Mouse (Mus musculus): ENCODE data around the gene Cachd1. TPM values are rescaled to one million over a fixed set of nuclear protein-coding genes. Genes with fewer than 3 reads are reported as not detected.

Cachd1 gene
- polyA plus RNA-seq, 1 experiment from 2014 or later = 10.5 TPM

- no peak overlapping the region for H3K27ac ChIP-seq (ENCODE audit: low read length)
- no peak overlapping the region for H3K9ac ChIP-seq (ENCODE audit: low read length)
- no peak overlapping the region for H3K4me3 ChIP-seq (ENCODE audit: low read length)
- no peak for ATAC-seq (ENCODE audit: low read depth)
- no peaks in the 10 kb centered on the region for H3K36me3 ChIP-seq (ENCODE audit: control insufficient read depth, insufficient read depth, low read length)
- 90% methylated on average over 5 of the region's 5 CpGs for WGBS
- no peaks in the 10 kb centered on the region for H3K27me3 ChIP-seq (ENCODE audit: control insufficient read depth, insufficient read depth, low read depth, low read length)
- peaks cover 4% of the 10 kb centered on the region; the same call in 1 of the 2 replicates for H3K4me1 ChIP-seq (replicated peaks; ENCODE audit: control insufficient read depth, insufficient read depth, low read length)
- no peak overlapping the region for H3K4me2 ChIP-seq (ENCODE audit: low read depth, low read length)
- H3K9me3 ChIP-seq (ENCODE audit: control insufficient read depth, low read length) = no peaks in the 10 kb centered on the region
Observed at GRCm38 (mm10) chr4:100843119-100843518, 66.6 kb downstream of the Cachd1 start.

GRCm38 (mm10) chr4:100850846-100851495 lies 74.5 kb downstream of the Cachd1 start:
- 67% methylated on average over 7 of the region's 7 CpGs for WGBS
- Histone ChIP-seq H3K4me2 (ENCODE audit: low read depth, low read length) (no peak overlapping the region), H3K27ac (ENCODE audit: low read length) (no peak overlapping the region), H3K36me3 (ENCODE audit: control insufficient read depth, insufficient read depth, low read length) (no peaks in the 10 kb centered on the region), H3K9ac (ENCODE audit: low read length) (no peak overlapping the region), H3K27me3 (ENCODE audit: control insufficient read depth, insufficient read depth, low read depth, low read length) (no peaks in the 10 kb centered on the region), H3K9me3 (ENCODE audit: control insufficient read depth, low read length) (no peaks in the 10 kb centered on the region), H3K4me1 (replicated peaks; ENCODE audit: control insufficient read depth, insufficient read depth, low read length) (peaks cover 6% of the 10 kb centered on the region), H3K4me3 (ENCODE audit: low read length) (no peak overlapping the region)
- ATAC-seq (ENCODE audit: low read depth) = no peak

- Histone ChIP-seq H3K9me3 (ENCODE audit: control insufficient read depth, low read length) (no peaks in the 10 kb centered on the region), H3K4me2 (ENCODE audit: low read depth, low read length) (no peak overlapping the region), H3K4me1 (replicated peaks; ENCODE audit: control insufficient read depth, insufficient read depth, low read length) (peaks cover 20% of the 10 kb centered on the region), H3K4me3 (ENCODE audit: low read length) (no peak overlapping the region), H3K36me3 (ENCODE audit: control insufficient read depth, insufficient read depth, low read length) (no peaks in the 10 kb centered on the region), H3K9ac (ENCODE audit: low read length) (no peak overlapping the region), H3K27me3 (ENCODE audit: control insufficient read depth, insufficient read depth, low read depth, low read length) (no peaks in the 10 kb centered on the region), H3K27ac (ENCODE audit: low read length) (no peak overlapping the region)
- no peak for ATAC-seq (ENCODE audit: low read depth)
- WGBS = 49% methylated on average over 3 of the region's 3 CpGs
Observed at GRCm38 (mm10) chr4:100852448-100852847, 76.0 kb downstream of the Cachd1 start.

- Histone ChIP-seq H3K27ac (ENCODE audit: low read length) (no peak overlapping the region), H3K4me1 (replicated peaks; ENCODE audit: control insufficient read depth, insufficient read depth, low read length) (peaks cover 27% of the 10 kb centered on the region), H3K36me3 (ENCODE audit: control insufficient read depth, insufficient read depth, low read length) (no peaks in the 10 kb centered on the region), H3K4me2 (ENCODE audit: low read depth, low read length) (no peak overlapping the region), H3K4me3 (ENCODE audit: low read length) (no peak overlapping the region), H3K9ac (ENCODE audit: low read length) (no peak overlapping the region), H3K27me3 (ENCODE audit: control insufficient read depth, insufficient read depth, low read depth, low read length) (no peaks in the 10 kb centered on the region), H3K9me3 (ENCODE audit: control insufficient read depth, low read length) (no peaks in the 10 kb centered on the region)
- ATAC-seq (ENCODE audit: low read depth) = no peak
- 80% methylated on average over 1 of the region's 1 CpGs for WGBS
Observed at GRCm38 (mm10) chr4:100853426-100853825, 77.0 kb downstream of the Cachd1 start.

- Histone ChIP-seq H3K9ac (ENCODE audit: low read length) (no peak overlapping the region), H3K4me3 (ENCODE audit: low read length) (no peak overlapping the region), H3K27me3 (ENCODE audit: control insufficient read depth, insufficient read depth, low read depth, low read length) (no peaks in the 10 kb centered on the region), H3K9me3 (ENCODE audit: control insufficient read depth, low read length) (no peaks in the 10 kb centered on the region), H3K4me2 (ENCODE audit: low read depth, low read length) (no peak overlapping the region), H3K27ac (ENCODE audit: low read length) (no peak overlapping the region), H3K36me3 (ENCODE audit: control insufficient read depth, insufficient read depth, low read length) (no peaks in the 10 kb centered on the region), H3K4me1 (replicated peaks; ENCODE audit: control insufficient read depth, insufficient read depth, low read length) (peaks cover 27% of the 10 kb centered on the region)
- WGBS = 73% methylated on average over 4 of the region's 4 CpGs
- ATAC-seq (ENCODE audit: low read depth) = no peak
Observed at GRCm38 (mm10) chr4:100855373-100855772, 78.9 kb downstream of the Cachd1 start.

GRCm38 (mm10) chr4:100857411-100857869 lies 81.0 kb downstream of the Cachd1 start:
- no peak for ATAC-seq (ENCODE audit: low read depth)
- Histone ChIP-seq H3K4me2 (ENCODE audit: low read depth, low read length) (no peak overlapping the region), H3K9me3 (ENCODE audit: control insufficient read depth, low read length) (no peaks in the 10 kb centered on the region), H3K4me3 (ENCODE audit: low read length) (no peak overlapping the region), H3K9ac (ENCODE audit: low read length) (no peak overlapping the region), H3K4me1 (replicated peaks; ENCODE audit: control insufficient read depth, insufficient read depth, low read length) (peaks cover 30% of the 10 kb centered on the region), H3K27me3 (ENCODE audit: control insufficient read depth, insufficient read depth, low read depth, low read length) (no peaks in the 10 kb centered on the region), H3K27ac (ENCODE audit: low read length) (no peak overlapping the region), H3K36me3 (ENCODE audit: control insufficient read depth, insufficient read depth, low read length) (no peaks in the 10 kb centered on the region)
- 54% methylated on average over 3 of the region's 3 CpGs for WGBS

- ATAC-seq (ENCODE audit: low read depth) = 0 out of 2 replicates have a peak, but pooled peaks have one; percentile 31
- no peaks in the 10 kb centered on the region for H3K36me3 ChIP-seq (ENCODE audit: control insufficient read depth, insufficient read depth, low read length)
- WGBS = 15% methylated on average over 15 of the region's 15 CpGs
- no peaks in the 10 kb centered on the region for H3K9me3 ChIP-seq (ENCODE audit: control insufficient read depth, low read length)
- no peak overlapping the region for H3K4me3 ChIP-seq (ENCODE audit: low read length)
- H3K9ac ChIP-seq (ENCODE audit: low read length) = no peak overlapping the region
- peak overlapping the region; percentile 16; the same call in 1 of the 2 replicates for H3K4me2 ChIP-seq (ENCODE audit: low read depth, low read length)
- H3K4me1 ChIP-seq (replicated peaks; ENCODE audit: control insufficient read depth, insufficient read depth, low read length) = peaks cover 30% of the 10 kb centered on the region
- H3K27me3 ChIP-seq (ENCODE audit: control insufficient read depth, insufficient read depth, low read depth, low read length) = no peaks in the 10 kb centered on the region
- H3K27ac ChIP-seq (ENCODE audit: low read length) = no peak overlapping the region
Observed at GRCm38 (mm10) chr4:100863861-100864428, 87.5 kb downstream of the Cachd1 start.

- H3K9me3 ChIP-seq (ENCODE audit: control insufficient read depth, low read length) = no peaks in the 10 kb centered on the region
- H3K36me3 ChIP-seq (ENCODE audit: control insufficient read depth, insufficient read depth, low read length) = no peaks in the 10 kb centered on the region
- peaks cover 30% of the 10 kb centered on the region for H3K4me1 ChIP-seq (replicated peaks; ENCODE audit: control insufficient read depth, insufficient read depth, low read length)
- ATAC-seq (ENCODE audit: low read depth) = no peak
- no peaks in the 10 kb centered on the region for H3K27me3 ChIP-seq (ENCODE audit: control insufficient read depth, insufficient read depth, low read depth, low read length)
- no peak overlapping the region for H3K9ac ChIP-seq (ENCODE audit: low read length)
- no peak overlapping the region for H3K4me3 ChIP-seq (ENCODE audit: low read length)
- H3K4me2 ChIP-seq (ENCODE audit: low read depth, low read length) = peak overlapping the region; percentile 21; the same call in 1 of the 2 replicates
- H3K27ac ChIP-seq (ENCODE audit: low read length) = no peak overlapping the region
- WGBS = 35% methylated on average over 13 of the region's 13 CpGs
Observed at GRCm38 (mm10) chr4:100865423-100865822, 88.9 kb downstream of the Cachd1 start.

- Histone ChIP-seq H3K27ac (ENCODE audit: low read length) (no peak overlapping the region), H3K4me1 (replicated peaks; ENCODE audit: control insufficient read depth, insufficient read depth, low read length) (peaks cover 25% of the 10 kb centered on the region), H3K9me3 (ENCODE audit: control insufficient read depth, low read length) (no peaks in the 10 kb centered on the region), H3K9ac (ENCODE audit: low read length) (no peak overlapping the region), H3K27me3 (ENCODE audit: control insufficient read depth, insufficient read depth, low read depth, low read length) (no peaks in the 10 kb centered on the region), H3K36me3 (ENCODE audit: control insufficient read depth, insufficient read depth, low read length) (no peaks in the 10 kb centered on the region), H3K4me2 (ENCODE audit: low read depth, low read length) (no peak overlapping the region), H3K4me3 (ENCODE audit: low read length) (no peak overlapping the region)
- ATAC-seq (ENCODE audit: low read depth) = no peak
- 52% methylated on average over 12 of the region's 12 CpGs for WGBS
Observed at GRCm38 (mm10) chr4:100865962-100866703, 89.7 kb downstream of the Cachd1 start.
